Mouse (Mus musculus) CD8-positive naive resting alpha-beta T cell, adult 2 months (primary cell): ENCODE results near the gene Zfp266.
A peak's percentile ranks its signal among the peaks of the same experiment; 100 is the strongest.
"Not testable (repeated sequence)": the region's sequence is repeated elsewhere in the genome, so short reads cannot be mapped to it uniquely, and the experiment has no call there.

ENCODE experiments used
- DNase-seq, 2 experiments: peaks; one replicate each; pipeline ENCODE4 v3.0.0; 2022; ENCODE audit warnings: low read depth in 2 of 2, low spot score in 2 of 2

The Zfp266 gene

GRCm38 (mm10) chr9:20521306-20521957 lies at the start of gene Zfp266:
Zfp266 (minus strand) TSS chr9:20521417.
- peak; percentile 84 to 89 for DNase-seq

GRCm38 (mm10) chr9:20565326-20566030 lies 44.3 kb upstream of the Zfp266 start:
- not testable (repeated sequence) for DNase-seq

- DNase-seq = no peak
Observed at GRCm38 (mm10) chr9:20562177-20562576, 41.0 kb upstream of the Zfp266 start.

- no peak for DNase-seq
Observed at GRCm38 (mm10) chr9:20552698-20553097, 31.5 kb upstream of the Zfp266 start.

- no peak for DNase-seq
Observed at GRCm38 (mm10) chr9:20551781-20552275, 30.6 kb upstream of the Zfp266 start.

- DNase-seq = no peak
Observed at GRCm38 (mm10) chr9:20545151-20545550, 23.9 kb upstream of the Zfp266 start.

- DNase-seq = peak; percentile 59 to 65
Observed at GRCm38 (mm10) chr9:20544070-20544821, 23.0 kb upstream of the Zfp266 start.

GRCm38 (mm10) chr9:20543496-20543895 lies 22.3 kb upstream of the Zfp266 start:
- no peak for DNase-seq

GRCm38 (mm10) chr9:20536598-20536997 lies 15.4 kb upstream of the Zfp266 start:
- no peak for DNase-seq

- no peak for DNase-seq
Observed at GRCm38 (mm10) chr9:20534326-20534926, 13.2 kb upstream of the Zfp266 start.

- DNase-seq = peak in 1 of 2 experiments; percentile 3
Observed at GRCm38 (mm10) chr9:20520531-20521210, 546 bp downstream of the Zfp266 start.

- no peak for DNase-seq
Observed at GRCm38 (mm10) chr9:20519949-20520348, 1.3 kb downstream of the Zfp266 start.

- no peak for DNase-seq
Observed at GRCm38 (mm10) chr9:20518708-20519107, 2.5 kb downstream of the Zfp266 start.

- DNase-seq = no peak
Observed at GRCm38 (mm10) chr9:20517727-20518126, 3.5 kb downstream of the Zfp266 start.

GRCm38 (mm10) chr9:20514016-20514415 lies 7.2 kb downstream of the Zfp266 start:
- no peak for DNase-seq

GRCm38 (mm10) chr9:20512714-20513113 lies 8.5 kb downstream of the Zfp266 start:
- DNase-seq = no peak

- no peak for DNase-seq
Observed at GRCm38 (mm10) chr9:20511645-20512044, 9.6 kb downstream of the Zfp266 start.

- no peak for DNase-seq
Observed at GRCm38 (mm10) chr9:20510346-20510745, 10.9 kb downstream of the Zfp266 start.

GRCm38 (mm10) chr9:20509676-20510075 lies 11.5 kb downstream of the Zfp266 start:
- DNase-seq = no peak

- DNase-seq = no peak
Observed at GRCm38 (mm10) chr9:20504801-20505200, 16.4 kb downstream of the Zfp266 start.

- DNase-seq = no peak
Observed at GRCm38 (mm10) chr9:20493281-20493680, 27.9 kb downstream of the Zfp266 start.
